Mouse (Mus musculus) cerebellum, adult 2 months (tissue): ENCODE results near the gene Gm5678.

Experiments used
- CTCF ChIP-seq: fragments of 200-500 bp; IDR thresholded peaks from 2 replicates; pipeline ENCODE4 v1.5.1; 2011; ENCODE audit warnings: low read depth, mild to moderate bottlenecking, control low read depth, low read length, moderate library complexity, borderline replicate concordance; ENCODE audit not compliant: insufficient read depth
- POLR2A ChIP-seq: fragments of 200-500 bp; IDR thresholded peaks from 2 replicates; pipeline ENCODE4 v1.6.1; 2011; ENCODE audit warnings: low read length, control low read depth, borderline replicate concordance; ENCODE audit not compliant: insufficient read depth

GRCm38 (mm10) chr16:93627761-93628400, at the start of gene Gm5678:
- TF ChIP-seq CTCF (no peak), POLR2A (no peak)
